Mouse (Mus musculus): Measurements from ENCODE around the gene Capg. TPM values are rescaled to one million over a fixed set of nuclear protein-coding genes. Genes with fewer than 3 reads are reported as not detected.

Gene Capg
- polyA plus RNA-seq (2014; fragmentation: Illumina TruSeq; extraction: RNeasy Lipid Tissue Mini Kit (QIAGEN cat#74804); ENCODE audit: low read depth, low replicate concordance): 1.5 TPM

GRCm38 (mm10) chr6:72544283-72544987 is at the start of gene Capg:
TSS of gene Capg (plus strand) at chr6:72544391.

DNA sequence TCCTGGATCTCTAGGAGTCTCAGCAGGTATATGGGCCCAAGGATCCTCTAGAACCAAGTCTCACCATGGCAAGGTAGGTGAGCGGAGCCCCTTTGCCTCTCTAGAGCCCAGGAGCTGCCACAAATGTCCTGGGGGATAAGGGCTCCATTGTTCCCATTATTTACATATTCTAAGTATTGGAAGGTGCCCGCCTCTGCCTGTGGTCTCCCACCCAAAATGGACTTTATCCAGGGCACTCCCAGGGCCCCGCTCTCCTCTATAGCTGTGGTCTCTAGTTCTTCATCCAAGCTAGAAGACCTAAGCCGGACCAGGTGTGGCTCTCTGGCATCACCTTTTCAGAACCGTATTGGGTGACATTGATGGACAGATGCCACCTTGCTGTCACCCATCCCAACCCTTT is 22.6 kb upstream of the Capg start, which contains the start of gene Sh2d6:
TSS of gene Sh2d6 (minus strand) at position 101 of the 400 bp plus-strand sequence.

GRCm38 (mm10) chr6:72597956-72598753 is 54.0 kb downstream of the Capg start, which contains the start of the genes Elmod3 and Retsat:
TSS of gene Elmod3 (minus strand) at chr6:72598413.
TSS of gene Retsat (plus strand) at chr6:72598475.

Other genes starting within 250 kb of the Capg start
- not detected for gene Sftpb, start 239.8 kb upstream of the Capg start, polyA plus RNA-seq (2014; fragmentation: Illumina TruSeq; extraction: RNeasy Lipid Tissue Mini Kit (QIAGEN cat#74804); ENCODE audit: low read depth, low replicate concordance)
- gene Usp39, start 199.2 kb upstream of the Capg start, polyA plus RNA-seq (2014; fragmentation: Illumina TruSeq; extraction: RNeasy Lipid Tissue Mini Kit (QIAGEN cat#74804); ENCODE audit: low read depth, low replicate concordance): 29.1 TPM
- gene 0610030E20Rik, start 197.1 kb upstream of the Capg start, polyA plus RNA-seq (2014; fragmentation: Illumina TruSeq; extraction: RNeasy Lipid Tissue Mini Kit (QIAGEN cat#74804); ENCODE audit: low read depth, low replicate concordance): 62.5 TPM
- not detected for gene Tmem150a, start 188.9 kb upstream of the Capg start, polyA plus RNA-seq (2014; fragmentation: Illumina TruSeq; extraction: RNeasy Lipid Tissue Mini Kit (QIAGEN cat#74804); ENCODE audit: low read depth, low replicate concordance)
- 125 TPM for gene Rnf181, start 177.4 kb upstream of the Capg start, polyA plus RNA-seq (2014; fragmentation: Illumina TruSeq; extraction: RNeasy Lipid Tissue Mini Kit (QIAGEN cat#74804); ENCODE audit: low read depth, low replicate concordance)
- 0.16 TPM for gene Vamp5, start 163.9 kb upstream of the Capg start, polyA plus RNA-seq (2014; fragmentation: Illumina TruSeq; extraction: RNeasy Lipid Tissue Mini Kit (QIAGEN cat#74804); ENCODE audit: low read depth, low replicate concordance)
- 88.6 TPM for gene Vamp8, start 153.7 kb upstream of the Capg start, polyA plus RNA-seq (2014; fragmentation: Illumina TruSeq; extraction: RNeasy Lipid Tissue Mini Kit (QIAGEN cat#74804); ENCODE audit: low read depth, low replicate concordance)
- 25.0 TPM for gene Ggcx, start 130.1 kb upstream of the Capg start, polyA plus RNA-seq (2014; fragmentation: Illumina TruSeq; extraction: RNeasy Lipid Tissue Mini Kit (QIAGEN cat#74804); ENCODE audit: low read depth, low replicate concordance)
- 872 TPM for gene Mat2a, start 104.8 kb upstream of the Capg start, polyA plus RNA-seq (2014; fragmentation: Illumina TruSeq; extraction: RNeasy Lipid Tissue Mini Kit (QIAGEN cat#74804); ENCODE audit: low read depth, low replicate concordance)
- gene Sh2d6, start 22.7 kb upstream of the Capg start, polyA plus RNA-seq (2014; fragmentation: Illumina TruSeq; extraction: RNeasy Lipid Tissue Mini Kit (QIAGEN cat#74804); ENCODE audit: low read depth, low replicate concordance): 0.69 TPM
- gene Elmod3, start 54.0 kb downstream of the Capg start, polyA plus RNA-seq (2014; fragmentation: Illumina TruSeq; extraction: RNeasy Lipid Tissue Mini Kit (QIAGEN cat#74804); ENCODE audit: low read depth, low replicate concordance): 8.0 TPM
- 12.1 TPM for gene Retsat, start 54.1 kb downstream of the Capg start, polyA plus RNA-seq (2014; fragmentation: Illumina TruSeq; extraction: RNeasy Lipid Tissue Mini Kit (QIAGEN cat#74804); ENCODE audit: low read depth, low replicate concordance)
- gene Tgoln1, start 72.6 kb downstream of the Capg start, polyA plus RNA-seq (2014; fragmentation: Illumina TruSeq; extraction: RNeasy Lipid Tissue Mini Kit (QIAGEN cat#74804); ENCODE audit: low read depth, low replicate concordance): 1,442 TPM
- 13.7 TPM for gene Tcf7l1, start 244.9 kb downstream of the Capg start, polyA plus RNA-seq (2014; fragmentation: Illumina TruSeq; extraction: RNeasy Lipid Tissue Mini Kit (QIAGEN cat#74804); ENCODE audit: low read depth, low replicate concordance)

Measured in sigmoid colon, adult 10 weeks (tissue).